Mouse (Mus musculus): ENCODE measurements around the gene Uvrag.

- no peak for TF ChIP-seq CTCF (IDR thresholded peaks at IDR 0.05; ENCODE audit: extremely low read depth, insufficient read depth, insufficient read length, insufficient replicate concordance)
- TF ChIP-seq POLR2A (IDR thresholded peaks at IDR 0.05; ENCODE audit: low read depth, low read length) = no peak
Observed at GRCm38 (mm10) chr7:99161961-99162360, 21.0 kb upstream of the Uvrag start.
